Mouse (Mus musculus) T-helper 17 cell (primary cell): ENCODE results near the gene Slc26a10.
"Not testable (repeated sequence)": the region's sequence is repeated elsewhere in the genome, so short reads cannot be mapped to it uniquely, and the experiment has no call there.

ENCODE experiments used
- in situ Hi-C, 2 experiments: fragments of 300-600 bp; cut with MboI, MseI; formaldehyde crosslinking; loops; 1 replicate in 1 of 2; 2 replicates in 1 of 2; pipeline ENCODE4 v1.15.1; 2025; ENCODE audit warnings: high pct_unique_total_duplicates in 2 of 2

The Slc26a10 gene

GRCm38 (mm10) chr10:127199068-127199467 is 18.6 kb upstream of the Slc26a10 start:
- in situ Hi-C loops = no loop called here

- in situ Hi-C loops = no loop called here
Observed at GRCm38 (mm10) chr10:127198492-127198891, 18.0 kb upstream of the Slc26a10 start.

GRCm38 (mm10) chr10:127197505-127198110 is 17.2 kb upstream of the Slc26a10 start:
- in situ Hi-C loops = no loop called here

- in situ Hi-C loops = no loop called here
Observed at GRCm38 (mm10) chr10:127197104-127197503, 16.7 kb upstream of the Slc26a10 start.

- in situ Hi-C loops = no loop called here
Observed at GRCm38 (mm10) chr10:127196392-127196791, 15.9 kb upstream of the Slc26a10 start.

GRCm38 (mm10) chr10:127195328-127196129 is 15.1 kb upstream of the Slc26a10 start, which contains the start of gene Dtx3:
Gene Dtx3 (minus strand): TSS chr10:127195728.
- in situ Hi-C loops = no loop called here

- in situ Hi-C loops = no loop called here
Observed at GRCm38 (mm10) chr10:127194428-127195327, 14.2 kb upstream of the Slc26a10 start.

GRCm38 (mm10) chr10:127193011-127193410 is 12.6 kb upstream of the Slc26a10 start:
- in situ Hi-C loops = no loop called here

- in situ Hi-C loops = not testable (repeated sequence)
Observed at GRCm38 (mm10) chr10:127192057-127192328, 11.5 kb upstream of the Slc26a10 start.

GRCm38 (mm10) chr10:127191191-127192056 is 11.0 kb upstream of the Slc26a10 start:
- in situ Hi-C loops = no loop called here

GRCm38 (mm10) chr10:127190398-127191190 is 10.1 kb upstream of the Slc26a10 start:
- in situ Hi-C loops = no loop called here

- in situ Hi-C loops = loop anchor here (5.0 to 10.0 kb wide), 2 partner anchors 142 to 145 kb away; no protein-coding TSS in a partner anchor
Observed at GRCm38 (mm10) chr10:127189651-127190381, 9.4 kb upstream of the Slc26a10 start, which contains the start of gene Arhgef25. Gene Arhgef25 (minus strand): TSS chr10:127190083.

GRCm38 (mm10) chr10:127189116-127189650 is 8.7 kb upstream of the Slc26a10 start:
- in situ Hi-C loops = loop anchor here (5.0 to 10.0 kb wide), 2 partner anchors 143 to 146 kb away; no protein-coding TSS in a partner anchor

GRCm38 (mm10) chr10:127188465-127189115 is 8.1 kb upstream of the Slc26a10 start:
- in situ Hi-C loops = loop anchor here (5.0 to 10.0 kb wide), 2 partner anchors 144 to 146 kb away; no protein-coding TSS in a partner anchor

- in situ Hi-C loops = loop anchor here (5.0 to 10.0 kb wide), 2 partner anchors 144 to 147 kb away; no protein-coding TSS in a partner anchor
Observed at GRCm38 (mm10) chr10:127188079-127188453, 7.6 kb upstream of the Slc26a10 start.

GRCm38 (mm10) chr10:127187371-127188078 is 7.1 kb upstream of the Slc26a10 start:
- in situ Hi-C loops = loop anchor here (5.0 to 10.0 kb wide), 2 partner anchors 145 to 147 kb away; no protein-coding TSS in a partner anchor

GRCm38 (mm10) chr10:127186451-127186850 is 6.0 kb upstream of the Slc26a10 start:
- in situ Hi-C loops = loop anchor here (5.0 to 10.0 kb wide), 2 partner anchors 146 to 148 kb away; no protein-coding TSS in a partner anchor
